In genomic region chr7:84203981-84204380, GRCm38 (mm10) we compare ENCODE assay signal across 10 mouse cellular contexts. TPM values are rescaled to one million over a fixed set of nuclear protein-coding genes. Genes with fewer than 3 reads are reported as not detected.
DNase-seq lines count a peak whose midpoint lies in the region; TF ChIP-seq lines count a peak whose summit lies in the region.
"Had no signal": no experiment of that assay in that cellular context is flagged by ENCODE, and none has a peak within 500 bp of the region (broad histone marks: within the 10 kb centered on the region; RNA-seq: fewer than 3 reads in every experiment).

No protein-coding gene starts in this region.

- no peak for TF ChIP-seq CTCF in brain, embryonic 14.5 days (IDR thresholded peaks at IDR 0.05; ENCODE audit: borderline replicate concordance, extremely low read depth, insufficient read depth, insufficient read length)

- intact Hi-C loops in left cerebral cortex, postnatal 4 days (cut with DNase I) = no loop called here

- DNase-seq in left cerebral cortex, adult 11 months (ENCODE audit: low spot score) = peak; percentile 24
- no peak for DNase-seq in left cerebral cortex, postnatal 4 days
- peak; percentile 71 for DNase-seq in NIH3T3 (ENCODE audit: low read depth)
- DNase-seq in brain, embryonic 14.5 days (ENCODE audit: low read depth) = peak; percentile 37
- peak; percentile 53 to 62 for DNase-seq in right cerebral cortex, adult 2 months (ENCODE audit: low spot score in 2 of 2)
- no peak for DNase-seq in spleen, postnatal 10 days (ENCODE audit: low spot score in 2 of 2)
- no peak for DNase-seq in gastrocnemius, postnatal 4 days (ENCODE audit: low spot score in 2 of 2)
- DNase-seq: cerebellum, adult 8-10 months; liver; spleen, adult 18-20 months had no signal

- TF ChIP-seq POLR2A in brain, embryonic 14.5 days (IDR thresholded peaks at IDR 0.05; ENCODE audit: borderline replicate concordance, extremely low read depth, insufficient read depth, insufficient read length, poor library complexity, severe bottlenecking) = no peak

RNA-seq across cellular contexts. Expression of gene Abhd17c, which starts 52.3 kb away (rescaled TPM):
- total RNA-seq in left cerebral cortex, postnatal 4 days (2021) = 100 to 1,000 TPM; 108 to 112 TPM
- 98.8 and 99.2 TPM in 2 replicates for polyA plus RNA-seq in brain, embryonic 14.5 days (2012; rRNA removed)
- total RNA-seq in gastrocnemius, postnatal 4 days (2021) = 10 to 100 TPM; 17.2 to 18.2 TPM

Comparison
In these comparisons a context has a peak if more than half of its experiments do, and no peak if none do; other contexts are left out.
1. DNase-seq: peak in left cerebral cortex, adult 11 months (single experiment), NIH3T3 (single experiment), brain, embryonic 14.5 days (single experiment) and right cerebral cortex, adult 2 months (2 of 2); none in left cerebral cortex, postnatal 4 days (single experiment), spleen, postnatal 10 days (0 of 2) and gastrocnemius, postnatal 4 days (0 of 2).
2. RNA of gene Abhd17c, which starts 52.3 kb away (total RNA-seq): 108 to 112 TPM in left cerebral cortex, postnatal 4 days; 17.2 to 18.2 TPM in gastrocnemius, postnatal 4 days; every median in the first group is over 4 times any median in the second.